Mouse (Mus musculus) thymus, adult 2 months (tissue): ENCODE results near the gene Nup107.

Source experiments
- CTCF ChIP-seq: fragments of 200-500 bp; IDR thresholded peaks from 2 replicates; pipeline ENCODE4 v1.5.1; 2012; ENCODE audit warnings: mild to moderate bottlenecking, control low read depth, low read length, moderate library complexity, borderline replicate concordance; ENCODE audit not compliant: control insufficient read depth, poor library complexity, insufficient read depth; ENCODE audit errors: extremely low read depth
- POLR2A ChIP-seq: fragments of 200-500 bp; IDR thresholded peaks from 2 replicates; pipeline ENCODE4 v1.6.1; 2012; ENCODE audit warnings: mild to moderate bottlenecking, low read length, control low read depth, moderate library complexity; ENCODE audit not compliant: control insufficient read depth, poor library complexity, insufficient read depth; ENCODE audit errors: extremely low read depth

DNA sequence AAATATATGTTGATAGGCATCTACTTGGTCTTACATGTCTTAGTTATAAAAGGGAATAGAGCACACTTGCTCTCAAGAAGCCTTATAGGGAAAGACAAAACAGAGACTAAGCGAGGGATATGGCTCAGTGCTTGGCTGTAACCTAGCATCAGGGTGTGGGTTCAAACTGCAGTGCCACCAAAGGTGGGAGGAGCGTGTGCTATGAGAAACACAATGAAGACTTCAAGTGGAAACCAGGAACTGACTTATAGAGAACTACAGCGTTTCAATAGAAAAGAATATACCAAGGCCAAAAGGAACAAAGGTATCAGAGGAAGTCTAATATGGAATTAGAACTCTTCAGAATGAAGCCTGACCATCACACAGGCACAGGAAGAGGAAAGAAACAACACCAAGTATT, 38.3 kb upstream of the Nup107 start:
- TF ChIP-seq CTCF, result no peak
- TF ChIP-seq POLR2A, result no peak
